Mouse (Mus musculus) thymus, adult 2 months (tissue): ENCODE data around the gene Fis1.

Experiments
- CTCF ChIP-seq: fragments of 200-500 bp; IDR thresholded peaks from 2 replicates; pipeline ENCODE4 v1.5.1; 2012; ENCODE audit warnings: mild to moderate bottlenecking, control low read depth, low read length, moderate library complexity, borderline replicate concordance; ENCODE audit not compliant: control insufficient read depth, poor library complexity, insufficient read depth; ENCODE audit errors: extremely low read depth
- POLR2A ChIP-seq: fragments of 200-500 bp; IDR thresholded peaks from 2 replicates; pipeline ENCODE4 v1.6.1; 2012; ENCODE audit warnings: mild to moderate bottlenecking, low read length, control low read depth, moderate library complexity; ENCODE audit not compliant: control insufficient read depth, poor library complexity, insufficient read depth; ENCODE audit errors: extremely low read depth

- TF ChIP-seq CTCF, result no peak
- TF ChIP-seq POLR2A, result no peak
Measured at GRCm38 (mm10) chr5:136950521-136950920, 2.6 kb upstream of the Fis1 start.
